Mouse (Mus musculus): ENCODE data around the gene Glrx5. TPM values are rescaled to one million over a fixed set of nuclear protein-coding genes. Genes with fewer than 3 reads are reported as not detected.
A peak's percentile ranks its signal among the peaks of the same experiment; 100 is the strongest.

Gene Glrx5
- polyA plus RNA-seq, 1 experiment from 2014 or later, result 186 TPM

GRCm38 (mm10) chr12:104999171-104999570, 33.3 kb upstream of the Glrx5 start:
- no peak overlapping the region for H3K4me2 ChIP-seq
- H3K4me3 ChIP-seq (ENCODE audit: low read depth, low read length), result no peak overlapping the region
- H3K27ac ChIP-seq (ENCODE audit: low read depth), result no peak overlapping the region
- TF ChIP-seq CTCF (IDR thresholded peaks at IDR 0.05; ENCODE audit: low read depth), result no peak
- H3K27me3 ChIP-seq (ENCODE audit: insufficient read depth, low read length), result peaks cover 7% of the 10 kb centered on the region; the same call in 1 of the 2 replicates
- H3K4me1 ChIP-seq (ENCODE audit: insufficient read depth), result no peaks in the 10 kb centered on the region
- no peaks in the 10 kb centered on the region for H3K9me3 ChIP-seq (ENCODE audit: low read depth, low read length)
- WGBS, result 49% methylated on average over 8 of the region's 8 CpGs
- H3K9ac ChIP-seq, result no peak overlapping the region
- ATAC-seq (ENCODE audit: insufficient read depth) (0 out of 2 replicates have a peak, but pooled peaks have one; percentile 42), DNase-seq (no peak)
- H3K36me3 ChIP-seq (ENCODE audit: insufficient read depth), result no peaks in the 10 kb centered on the region

- 62% methylated on average over 9 of the region's 9 CpGs for WGBS
- H3K4me2 ChIP-seq, result no peak overlapping the region
- no peaks in the 10 kb centered on the region for H3K27me3 ChIP-seq (ENCODE audit: insufficient read depth, low read length)
- no peak for TF ChIP-seq CTCF (IDR thresholded peaks at IDR 0.05; ENCODE audit: low read depth)
- no peak for ATAC-seq (ENCODE audit: insufficient read depth)
- no peaks in the 10 kb centered on the region for H3K36me3 ChIP-seq (ENCODE audit: insufficient read depth)
- H3K9ac ChIP-seq, result no peak overlapping the region
- H3K4me3 ChIP-seq (ENCODE audit: low read depth, low read length), result no peak overlapping the region
- no peak for DNase-seq
- no peak overlapping the region for H3K27ac ChIP-seq (ENCODE audit: low read depth)
- no peaks in the 10 kb centered on the region for H3K4me1 ChIP-seq (ENCODE audit: insufficient read depth)
- H3K9me3 ChIP-seq (ENCODE audit: low read depth, low read length), result no peaks in the 10 kb centered on the region
Measured at GRCm38 (mm10) chr12:105000487-105001283, 31.8 kb upstream of the Glrx5 start.

- Histone ChIP-seq H3K36me3 (ENCODE audit: insufficient read depth) (no peaks in the 10 kb centered on the region), H3K4me3 (ENCODE audit: low read depth, low read length) (no peak overlapping the region), H3K4me2 (no peak overlapping the region), H3K9me3 (ENCODE audit: low read depth, low read length) (no peaks in the 10 kb centered on the region), H3K4me1 (ENCODE audit: insufficient read depth) (no peaks in the 10 kb centered on the region), H3K27ac (ENCODE audit: low read depth) (no peak overlapping the region), H3K9ac (no peak overlapping the region), H3K27me3 (ENCODE audit: insufficient read depth, low read length) (no peaks in the 10 kb centered on the region)
- no peak for ATAC-seq (ENCODE audit: insufficient read depth)
- no peak for DNase-seq
- no peak for TF ChIP-seq CTCF (IDR thresholded peaks at IDR 0.05; ENCODE audit: low read depth)
- 75% methylated on average over 9 of the region's 9 CpGs for WGBS
Measured at GRCm38 (mm10) chr12:105001317-105001716, 31.2 kb upstream of the Glrx5 start.

GRCm38 (mm10) chr12:105002340-105003132, 30.0 kb upstream of the Glrx5 start:
- 59% methylated on average over 10 of the region's 10 CpGs for WGBS
- Histone ChIP-seq H3K27me3 (ENCODE audit: insufficient read depth, low read length) (peaks cover 4% of the 10 kb centered on the region; the same call in 1 of the 2 replicates), H3K9ac (no peak overlapping the region), H3K27ac (ENCODE audit: low read depth) (no peak overlapping the region), H3K4me1 (ENCODE audit: insufficient read depth) (no peaks in the 10 kb centered on the region), H3K4me3 (ENCODE audit: low read depth, low read length) (no peak overlapping the region), H3K4me2 (no peak overlapping the region), H3K9me3 (ENCODE audit: low read depth, low read length) (no peaks in the 10 kb centered on the region), H3K36me3 (ENCODE audit: insufficient read depth) (no peaks in the 10 kb centered on the region)
- peak; percentile 30; the same call in 1 of the 2 replicates for TF ChIP-seq CTCF (IDR thresholded peaks at IDR 0.05; ENCODE audit: low read depth)
- ATAC-seq (ENCODE audit: insufficient read depth), result peak; percentile 55
- DNase-seq, result no peak

GRCm38 (mm10) chr12:105003158-105003557, 29.3 kb upstream of the Glrx5 start:
- no peaks in the 10 kb centered on the region for H3K4me1 ChIP-seq (ENCODE audit: insufficient read depth)
- TF ChIP-seq CTCF (IDR thresholded peaks at IDR 0.05; ENCODE audit: low read depth), result no peak
- no peaks in the 10 kb centered on the region for H3K36me3 ChIP-seq (ENCODE audit: insufficient read depth)
- H3K27ac ChIP-seq (ENCODE audit: low read depth), result no peak overlapping the region
- no peaks in the 10 kb centered on the region for H3K9me3 ChIP-seq (ENCODE audit: low read depth, low read length)
- ATAC-seq (ENCODE audit: insufficient read depth), result no peak
- H3K27me3 ChIP-seq (ENCODE audit: insufficient read depth, low read length), result peaks cover 11% of the 10 kb centered on the region; the same call in 1 of the 2 replicates
- DNase-seq, result no peak
- H3K4me3 ChIP-seq (ENCODE audit: low read depth, low read length), result no peak overlapping the region
- 51% methylated on average over 9 of the region's 9 CpGs for WGBS
- H3K4me2 ChIP-seq, result no peak overlapping the region
- no peak overlapping the region for H3K9ac ChIP-seq

GRCm38 (mm10) chr12:105003715-105004114, 28.8 kb upstream of the Glrx5 start:
- DNase-seq (no peak), ATAC-seq (ENCODE audit: insufficient read depth) (no peak)
- Histone ChIP-seq H3K9ac (no peak overlapping the region), H3K27me3 (ENCODE audit: insufficient read depth, low read length) (peaks cover 16% of the 10 kb centered on the region; the same call in 1 of the 2 replicates), H3K27ac (ENCODE audit: low read depth) (no peak overlapping the region), H3K9me3 (ENCODE audit: low read depth, low read length) (no peaks in the 10 kb centered on the region), H3K36me3 (ENCODE audit: insufficient read depth) (no peaks in the 10 kb centered on the region), H3K4me2 (no peak overlapping the region), H3K4me1 (ENCODE audit: insufficient read depth) (peaks cover 4% of the 10 kb centered on the region; the same call in 1 of the 2 replicates), H3K4me3 (ENCODE audit: low read depth, low read length) (no peak overlapping the region)
- WGBS, result 57% methylated on average over 3 of the region's 3 CpGs
- no peak for TF ChIP-seq CTCF (IDR thresholded peaks at IDR 0.05; ENCODE audit: low read depth)
